Comparison of ENCODE assay signal across 8 mouse cellular contexts in genomic region chr11:95042096-95042495, GRCm38 (mm10). TPM values are rescaled to one million over a fixed set of nuclear protein-coding genes. Genes with fewer than 3 reads are reported as not detected.
DNase-seq lines count a peak whose midpoint lies in the region; ATAC-seq lines count a peak whose summit lies in the region.

No protein-coding gene starts in this region.

- DNase-seq in 3T3-L1 (ENCODE audit: low read depth, low spot score), result peak; percentile 96
- peak; percentile 81 to 87 for DNase-seq in adrenal gland, postnatal 36 days
- DNase-seq in heart, adult 18-20 months, result peak; percentile 90 to 93
- peak; percentile 88 for DNase-seq in kidney, adult 18-20 months
- DNase-seq in limb, embryonic 11.5 days (ENCODE audit: low spot score), result peak; percentile 90
- DNase-seq in spleen, adult 12 weeks (ENCODE audit: low spot score), result peak; percentile 67

- H3K4me1 ChIP-seq in embryonic facial prominence, embryonic 13.5 days, result peaks cover 16% of the 10 kb centered on the region
- H3K4me1 ChIP-seq in limb, embryonic 11.5 days (ENCODE audit: control insufficient read depth, insufficient read depth, low read length), result peaks cover 4% of the 10 kb centered on the region; the same call in 1 of the 2 replicates
- peaks cover 19% of the 10 kb centered on the region for H3K4me1 ChIP-seq in midbrain, embryonic 13.5 days (replicated peaks)

- peak overlapping the region; percentile 58; the same call in 1 of the 2 replicates for H3K9ac ChIP-seq in embryonic facial prominence, embryonic 13.5 days
- H3K9ac ChIP-seq in limb, embryonic 11.5 days (ENCODE audit: low read length), result no peak overlapping the region
- peak overlapping the region; percentile 59 for H3K9ac ChIP-seq in midbrain, embryonic 13.5 days (replicated peaks)

- H3K9me3 ChIP-seq in embryonic facial prominence, embryonic 13.5 days, result no peaks in the 10 kb centered on the region
- no peaks in the 10 kb centered on the region for H3K9me3 ChIP-seq in limb, embryonic 11.5 days (ENCODE audit: control insufficient read depth, low read length)
- no peaks in the 10 kb centered on the region for H3K9me3 ChIP-seq in midbrain, embryonic 13.5 days

- peaks cover 18% of the 10 kb centered on the region for H3K36me3 ChIP-seq in embryonic facial prominence, embryonic 13.5 days
- H3K36me3 ChIP-seq in limb, embryonic 11.5 days (ENCODE audit: control insufficient read depth, insufficient read depth, low read length), result no peaks in the 10 kb centered on the region
- H3K36me3 ChIP-seq in midbrain, embryonic 13.5 days, result no peaks in the 10 kb centered on the region

- WGBS in embryonic facial prominence, embryonic 13.5 days, result 2% methylated on average over 11 of the region's 11 CpGs
- under 1% methylated on average over 11 of the region's 11 CpGs for WGBS in limb, embryonic 11.5 days
- under 1% methylated on average over 11 of the region's 11 CpGs for WGBS in midbrain, embryonic 13.5 days

- peak overlapping the region; percentile 84 for H3K4me2 ChIP-seq in embryonic facial prominence, embryonic 13.5 days
- peak overlapping the region; percentile 62 for H3K4me2 ChIP-seq in limb, embryonic 11.5 days (ENCODE audit: low read depth, severe bottlenecking)
- peak overlapping the region; percentile 72 for H3K4me2 ChIP-seq in midbrain, embryonic 13.5 days (replicated peaks)

- no peak for ATAC-seq in embryonic facial prominence, embryonic 13.5 days (ENCODE audit: insufficient number of reproducible peaks, insufficient read depth, low FRiP score, low TSS enrichment, low read depth)
- ATAC-seq in limb, embryonic 11.5 days (ENCODE audit: insufficient number of reproducible peaks, low FRiP score, low TSS enrichment, low read depth), result no peak
- peak; percentile 10; the same call in 1 of the 2 replicates for ATAC-seq in midbrain, embryonic 13.5 days

- H3K4me3 ChIP-seq in embryonic facial prominence, embryonic 13.5 days, result peak overlapping the region; percentile 61
- peak overlapping the region; percentile 22; the same call in 1 of the 2 replicates for H3K4me3 ChIP-seq in limb, embryonic 11.5 days (ENCODE audit: low read depth, low read length)
- peak overlapping the region; percentile 66 for H3K4me3 ChIP-seq in midbrain, embryonic 13.5 days (replicated peaks)

- no peaks in the 10 kb centered on the region for H3K27me3 ChIP-seq in embryonic facial prominence, embryonic 13.5 days
- H3K27me3 ChIP-seq in limb, embryonic 11.5 days (ENCODE audit: control insufficient read depth, insufficient read depth, low read length), result no peaks in the 10 kb centered on the region
- H3K27me3 ChIP-seq in midbrain, embryonic 13.5 days, result 0 out of 2 replicates have a peak, but pooled peaks cover 18% of the 10 kb centered on the region

- H3K27ac ChIP-seq in embryonic facial prominence, embryonic 13.5 days, result peak overlapping the region; percentile 68; the same call in 1 of the 2 replicates
- H3K27ac ChIP-seq in limb, embryonic 11.5 days (replicated peaks; ENCODE audit: low read depth, low read length), result no peak overlapping the region
- H3K27ac ChIP-seq in midbrain, embryonic 13.5 days, result 0 out of 2 replicates have a peak overlapping the region, but pooled peaks have one; percentile 40

RNA-seq across cellular contexts. Expression of gene Pdk2, which starts 0.9 kb away (rescaled TPM):
- 100 to 1,000 TPM in 1 of 2 experiments, 10 to 100 TPM in 1; 70.0 to 103 TPM for total RNA-seq in adrenal gland, postnatal 36 days (2021)
- 33.2 and 33.7 TPM in 2 replicates for polyA plus RNA-seq in embryonic facial prominence, embryonic 13.5 days (2015; fragmentation: Nextera tagmentation; extraction: Ambion mirVana)
- 100 to 1,000 TPM; 421 to 452 TPM for total RNA-seq in heart, adult 18-20 months (2021)
- 19.3 and 20.1 TPM in 2 replicates for polyA plus RNA-seq in limb, embryonic 11.5 days (2014; fragmentation: Nextera tagmentation; extraction: Ambion mirVana)
- polyA plus RNA-seq in midbrain, embryonic 13.5 days (2015; fragmentation: Nextera tagmentation; extraction: Ambion mirVana), result 21.4 and 24.7 TPM in 2 replicates

RNA-seq across cellular contexts. Expression of gene Samd14, which starts 32.4 kb away (rescaled TPM):
- 1 to 10 TPM; 3.2 to 3.4 TPM for total RNA-seq in adrenal gland, postnatal 36 days (2021)
- 36.2 and 36.8 TPM in 2 replicates for polyA plus RNA-seq in embryonic facial prominence, embryonic 13.5 days (2015; fragmentation: Nextera tagmentation; extraction: Ambion mirVana)
- 1 to 10 TPM; 1.1 to 1.9 TPM for total RNA-seq in heart, adult 18-20 months (2021)
- 34.1 and 35.6 TPM in 2 replicates for polyA plus RNA-seq in limb, embryonic 11.5 days (2014; fragmentation: Nextera tagmentation; extraction: Ambion mirVana)
- 123 and 141 TPM in 2 replicates for polyA plus RNA-seq in midbrain, embryonic 13.5 days (2015; fragmentation: Nextera tagmentation; extraction: Ambion mirVana)

RNA-seq across cellular contexts. Expression of gene Itga3, which starts 34.5 kb away (rescaled TPM):
- 10 to 100 TPM; 38.0 to 56.7 TPM for total RNA-seq in adrenal gland, postnatal 36 days (2021)
- polyA plus RNA-seq in embryonic facial prominence, embryonic 13.5 days (2015; fragmentation: Nextera tagmentation; extraction: Ambion mirVana), result 7.0 and 9.2 TPM in 2 replicates
- total RNA-seq in heart, adult 18-20 months (2021), result 10 to 100 TPM in 1 of 2 experiments, 1 to 10 TPM in 1; 8.6 to 10.1 TPM
- 5.7 and 6.8 TPM in 2 replicates for polyA plus RNA-seq in limb, embryonic 11.5 days (2014; fragmentation: Nextera tagmentation; extraction: Ambion mirVana)
- polyA plus RNA-seq in midbrain, embryonic 13.5 days (2015; fragmentation: Nextera tagmentation; extraction: Ambion mirVana), result 6.6 and 8.8 TPM in 2 replicates

RNA-seq across cellular contexts. Expression of gene Ppp1r9b, which starts 51.3 kb away (rescaled TPM):
- total RNA-seq in adrenal gland, postnatal 36 days (2021), result 100 to 1,000 TPM; 119 to 120 TPM
- polyA plus RNA-seq in embryonic facial prominence, embryonic 13.5 days (2015; fragmentation: Nextera tagmentation; extraction: Ambion mirVana), result 13.2 and 13.5 TPM in 2 replicates
- 10 to 100 TPM; 44.8 to 47.2 TPM for total RNA-seq in heart, adult 18-20 months (2021)
- 14.4 and 14.8 TPM in 2 replicates for polyA plus RNA-seq in limb, embryonic 11.5 days (2014; fragmentation: Nextera tagmentation; extraction: Ambion mirVana)
- polyA plus RNA-seq in midbrain, embryonic 13.5 days (2015; fragmentation: Nextera tagmentation; extraction: Ambion mirVana), result 17.4 and 17.8 TPM in 2 replicates
